Mouse (Mus musculus) CH12.LX (cell line): Measurements from ENCODE around the gene Rims3. TPM values are rescaled to one million over a fixed set of nuclear protein-coding genes. Genes with fewer than 3 reads are reported as not detected.
A peak's percentile ranks its signal among the peaks of the same experiment; 100 is the strongest.

Experiments used
- DNase-seq: peaks from one replicate; pipeline ENCODE4 v3.0.0-alpha.2; 2013; ENCODE audit errors: extremely low read depth
- H3K27ac ChIP-seq: 2 replicates; pipeline ENCODE4 v1.5.1; 2012; ENCODE audit warnings: low read depth, mild to moderate bottlenecking, control low read depth, moderate library complexity; ENCODE audit not compliant: insufficient read depth
- H3K27me3 ChIP-seq: replicated peaks from 2 replicates; pipeline ENCODE3; 2012; ENCODE audit warnings: inconsistent platforms
- H3K36me3 ChIP-seq, 2 experiments: replicated peaks in 1 of 2; 2 replicates each; pipeline versions ENCODE3 to v1.6.1; 2012; ENCODE audit warnings: inconsistent platforms in 1 of 2, low read length in 1 of 2, mild to moderate bottlenecking in 1 of 2, mixed read lengths in 1 of 2, moderate library complexity in 1 of 2; ENCODE audit not compliant: control insufficient read depth in 1 of 2, insufficient read depth in 1 of 2
- H3K4me1 ChIP-seq, 2 experiments: 2 replicates each; pipeline ENCODE4 v1.6.1; 2012; ENCODE audit warnings: inconsistent platforms in 1 of 2, moderate library complexity in 1 of 2; ENCODE audit not compliant: insufficient read depth in 2 of 2, control insufficient read depth in 1 of 2
- H3K4me2 ChIP-seq: 2 replicates; pipeline ENCODE4 v1.6.1; 2012; ENCODE audit warnings: low read depth, mild to moderate bottlenecking, control low read depth; ENCODE audit not compliant: poor library complexity, insufficient read depth, severe bottlenecking
- H3K4me3 ChIP-seq, 3 experiments: fragments of 150-350 bp in 1 of 3; sonication (generic) in 1 of 3; replicated peaks in 1 of 3; 2 replicates each; pipeline versions ENCODE3 to v1.5.1; 2011 to 2012; ENCODE audit warnings: low read depth in 2 of 3, low read length in 2 of 3, mild to moderate bottlenecking in 2 of 3, moderate library complexity in 2 of 3, control low read depth in 1 of 3, improper control_type of control experiment in 1 of 3, inconsistent platforms in 1 of 3, mixed read lengths in 1 of 3; ENCODE audit not compliant: poor library complexity in 1 of 3
- H3K79me2 ChIP-seq: replicated peaks from 2 replicates; pipeline ENCODE4 v1.6.1; 2012; ENCODE audit warnings: mild to moderate bottlenecking, moderate library complexity; ENCODE audit not compliant: control insufficient read depth, poor library complexity, insufficient read depth, severe bottlenecking; ENCODE audit errors: extremely low read depth
- H3K9ac ChIP-seq: 2 replicates; pipeline ENCODE4 v1.6.1; 2012; ENCODE audit warnings: low read depth, mild to moderate bottlenecking, control low read depth, moderate library complexity; ENCODE audit not compliant: insufficient read depth
- H3K9me3 ChIP-seq: replicated peaks from 2 replicates; pipeline ENCODE3; 2012; ENCODE audit warnings: low read length, inconsistent platforms, mixed read lengths
- BHLHE40 ChIP-seq: IDR thresholded peaks from 2 replicates; pipeline ENCODE4 v1.6.1; 2011; ENCODE audit warnings: mild to moderate bottlenecking, low read depth, low read length, improper control_type of control experiment
- CHD2 ChIP-seq: IDR thresholded peaks from 2 replicates; pipeline ENCODE4 v1.6.1; 2011; ENCODE audit warnings: low read length, improper control_type of control experiment
- CTCF ChIP-seq, 2 experiments: IDR thresholded peaks in 1 of 2; conservative IDR thresholded peaks in 1 of 2; 2 replicates each; pipeline ENCODE4 v1.5.1; 2011 to 2012; ENCODE audit warnings: low read depth in 2 of 2, low read length in 2 of 2, improper control_type of control experiment in 1 of 2, inconsistent platforms in 1 of 2, mild to moderate bottlenecking in 1 of 2, moderate library complexity in 1 of 2
- E2F4 ChIP-seq: IDR thresholded peaks from 2 replicates; pipeline ENCODE4 v1.6.1; 2011; ENCODE audit warnings: low read depth, low read length, improper control_type of control experiment; ENCODE audit not compliant: insufficient replicate concordance
- ELF1 ChIP-seq: IDR thresholded peaks from 2 replicates; pipeline ENCODE4 v1.6.1; 2014; ENCODE audit warnings: low read depth, mild to moderate bottlenecking, inconsistent platforms, low read length, improper control_type of control experiment
- EP300 ChIP-seq: IDR thresholded peaks from 2 replicates; pipeline ENCODE4 v1.6.1; 2011; ENCODE audit warnings: low read length, improper control_type of control experiment
- ETS1 ChIP-seq: conservative IDR thresholded peaks from 2 replicates; pipeline ENCODE4 v1.6.1; 2012; ENCODE audit warnings: low read depth, mild to moderate bottlenecking, inconsistent platforms, low read length, improper control_type of control experiment, moderate library complexity
- HCFC1 ChIP-seq: IDR thresholded peaks from 2 replicates; pipeline ENCODE4 v1.6.1; 2012; ENCODE audit warnings: low read depth, mild to moderate bottlenecking, inconsistent platforms, low read length, improper control_type of control experiment
- IRF4 ChIP-seq: IDR thresholded peaks from 2 replicates; pipeline ENCODE4 v1.6.1; 2014; ENCODE audit warnings: low read depth, mild to moderate bottlenecking, inconsistent platforms, low read length, improper control_type of control experiment
- JUN ChIP-seq: IDR thresholded peaks from 2 replicates; pipeline ENCODE4 v1.6.1; 2011; ENCODE audit warnings: low read depth, mild to moderate bottlenecking, low read length, improper control_type of control experiment, moderate library complexity; ENCODE audit not compliant: insufficient read depth
- MAX ChIP-seq: IDR thresholded peaks from 2 replicates; pipeline ENCODE4 v1.6.1; 2011; ENCODE audit warnings: low read length, improper control_type of control experiment
- MEF2A ChIP-seq: IDR thresholded peaks from 2 replicates; pipeline ENCODE4 v1.6.1; 2014; ENCODE audit warnings: low read depth, mild to moderate bottlenecking, inconsistent platforms, low read length, improper control_type of control experiment, borderline replicate concordance
- MXI1 ChIP-seq: IDR thresholded peaks from 2 replicates; pipeline ENCODE4 v1.6.1; 2011; ENCODE audit warnings: mild to moderate bottlenecking, low read depth, low read length, improper control_type of control experiment
- MYC ChIP-seq: IDR thresholded peaks from 2 replicates; pipeline ENCODE4 v1.6.1; 2011; ENCODE audit warnings: low read depth, mild to moderate bottlenecking, improper control_type of control experiment, low read length
- NELFE ChIP-seq: IDR thresholded peaks from 2 replicates; pipeline ENCODE4 v1.6.1; 2011; ENCODE audit warnings: low read depth, low read length, improper control_type of control experiment
- NRF1 ChIP-seq: IDR thresholded peaks from 2 replicates; pipeline ENCODE4 v1.6.1; 2014; ENCODE audit warnings: low read depth, mild to moderate bottlenecking, inconsistent platforms, low read length, improper control_type of control experiment, moderate library complexity
- PAX5 ChIP-seq: IDR thresholded peaks from 2 replicates; pipeline ENCODE4 v1.6.1; 2012; ENCODE audit warnings: low read length, inconsistent platforms, mixed read lengths
- POLR2A ChIP-seq: IDR thresholded peaks from 2 replicates; pipeline ENCODE4 v1.6.1; 2011; ENCODE audit warnings: low read depth, mild to moderate bottlenecking, improper control_type of control experiment, low read length
- POLR2AphosphoS2 ChIP-seq: IDR thresholded peaks from 2 replicates; pipeline ENCODE4 v1.6.1; 2011; ENCODE audit warnings: low read depth, low read length, improper control_type of control experiment
- RAD21 ChIP-seq: IDR thresholded peaks from 2 replicates; pipeline ENCODE4 v1.6.1; 2011; ENCODE audit warnings: low read depth, mild to moderate bottlenecking, low read length, improper control_type of control experiment, moderate library complexity
- SIN3A ChIP-seq: IDR thresholded peaks from 2 replicates; pipeline ENCODE4 v1.6.1; 2012; ENCODE audit warnings: low read length, improper control_type of control experiment, inconsistent platforms
- SMC3 ChIP-seq: IDR thresholded peaks from 2 replicates; pipeline ENCODE4 v1.6.1; 2011; ENCODE audit warnings: low read depth, low read length, improper control_type of control experiment
- TBP ChIP-seq: conservative IDR thresholded peaks from 2 replicates; pipeline ENCODE4 v1.6.1; 2011; ENCODE audit warnings: low read depth, low read length, improper control_type of control experiment
- TCF12 ChIP-seq: IDR thresholded peaks from 2 replicates; pipeline ENCODE4 v1.6.1; 2014; ENCODE audit warnings: low read depth, mild to moderate bottlenecking, inconsistent platforms, low read length, improper control_type of control experiment
- USF1 ChIP-seq: IDR thresholded peaks from 2 replicates; pipeline ENCODE4 v1.6.1; 2014; ENCODE audit warnings: low read depth, mild to moderate bottlenecking, inconsistent platforms, low read length, improper control_type of control experiment
- ZC3H11A ChIP-seq: IDR thresholded peaks from 2 replicates; pipeline ENCODE4 v1.6.1; 2012; ENCODE audit warnings: low read depth, mild to moderate bottlenecking, inconsistent platforms, low read length, improper control_type of control experiment
- ZMIZ1 ChIP-seq: IDR thresholded peaks from 2 replicates; pipeline ENCODE4 v1.6.1; 2012; ENCODE audit warnings: low read depth, mild to moderate bottlenecking, inconsistent platforms, low read length, improper control_type of control experiment
- ZNF384 ChIP-seq: IDR thresholded peaks from 2 replicates; pipeline ENCODE4 v1.6.1; 2012; ENCODE audit warnings: low read depth, low read length, improper control_type of control experiment, inconsistent platforms
- dilution Hi-C: fragments of 300-500 bp; cut with MboI; formaldehyde crosslinking; loops from 2 replicates; pipeline ENCODE4 v1.14.3; 2020; ENCODE audit warnings: low sequenced_read_pairs; ENCODE audit not compliant: extremely low pct_unique_long_range_greater_than_20kb, extremely low pct_ligation_motif_present
- in situ Hi-C: fragments of 300-500 bp; cut with MboI; formaldehyde crosslinking; loops from 3 replicates; pipeline ENCODE4 v1.14.3; 2019; ENCODE audit warnings: low sequenced_read_pairs, low pct_ligation_motif_present, low pct_unique_long_range_greater_than_20kb, mixed read lengths
- polyA plus RNA-seq: library from polyadenylated mRNA; unstranded; fragments of >175 nt; gene quantifications from 2 replicates; pipeline ENCODE4 v1.2.1, GENCODE M21; 2012; ENCODE audit warnings: low read depth; ENCODE audit not compliant: insufficient read length
- total RNA-seq, 2 experiments: library from RNA; depleted of rRNA; stranded (reverse); fragments of 300-350 nt in 1 of 2; fragments of >200 nt in 1 of 2; gene quantifications; 2 replicates each; pipeline ENCODE4 v1.2.3; 2012 to 2014

Gene Rims3
- total and polyA plus RNA-seq, 3 experiments, result 0.05 to 0.17 (median 0.13) TPM

DNA sequence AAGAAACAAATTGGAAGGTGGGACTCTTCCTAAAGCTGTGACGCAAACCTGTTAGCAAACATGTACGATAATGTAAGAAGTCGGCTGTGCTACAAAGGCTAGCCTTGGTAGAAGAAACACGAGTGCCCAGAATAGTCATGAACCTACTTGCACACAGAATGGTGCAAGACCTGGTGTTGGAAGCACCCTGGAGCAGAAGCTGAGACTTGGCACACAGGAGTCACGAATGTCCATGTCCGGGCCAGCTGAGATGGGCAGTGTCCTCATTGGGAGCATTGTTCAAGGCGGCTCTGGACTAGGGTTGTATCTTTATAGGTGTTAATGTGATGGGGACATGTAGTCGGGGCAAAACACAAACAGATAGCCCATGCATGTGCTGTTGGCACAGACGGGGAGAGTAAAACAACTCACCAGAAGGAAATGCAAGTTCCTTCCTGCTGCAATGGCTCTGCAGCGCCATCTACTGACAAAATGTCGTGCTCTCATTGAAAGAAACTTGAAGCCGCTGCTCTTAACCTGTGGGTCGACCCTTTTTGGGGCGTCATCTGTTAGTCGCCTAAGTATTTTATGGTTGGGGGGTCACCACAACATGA, 55.0 kb downstream of the Rims3 start:
- peak overlapping the region; percentile 34; the same call in 1 of the 2 replicates for H3K4me2 ChIP-seq
- dilution Hi-C loops, result no loop called here
- no peak for TF ChIP-seq POLR2A
- peak; percentile 70; the same call in 1 of the 2 replicates for TF ChIP-seq MYC
- peak; percentile 47; the same call in 1 of the 2 replicates for TF ChIP-seq NELFE
- peak; percentile 58 for TF ChIP-seq MXI1
- TF ChIP-seq TCF12, result peak; percentile 47; the same call in 1 of the 2 replicates
- TF ChIP-seq RAD21, result peak; percentile 95
- TF ChIP-seq ZNF384, result 0 out of 2 replicates have a peak, but pooled peaks have one; percentile 7
- TF ChIP-seq JUN, result no peak
- peak; percentile 80 to 95 for TF ChIP-seq CTCF (conservative IDR thresholded peaks at IDR 0.05 in 1 of 2, IDR thresholded peaks at IDR 0.05 in 1 of 2; ENCODE audit: low read depth in 2 of 2, low read length in 2 of 2)
- peak; percentile 54 for TF ChIP-seq BHLHE40
- TF ChIP-seq ZC3H11A, result peak; percentile 30; the same call in 1 of the 2 replicates
- no peak for TF ChIP-seq ETS1
- TF ChIP-seq SMC3, result peak; percentile 77
- TF ChIP-seq SIN3A, result peak; percentile 49; the same call in 1 of the 2 replicates
- 0 out of 2 replicates have a peak, but pooled peaks have one; percentile 28 for TF ChIP-seq IRF4
- TF ChIP-seq CHD2, result no peak
- 0 out of 2 replicates have a peak, but pooled peaks have one; percentile 45 for TF ChIP-seq ELF1
- 0 out of 2 replicates have a peak, but pooled peaks have one; percentile 23 for TF ChIP-seq HCFC1
- peak; percentile 60; the same call in 1 of the 2 replicates for TF ChIP-seq MAX

DNA sequence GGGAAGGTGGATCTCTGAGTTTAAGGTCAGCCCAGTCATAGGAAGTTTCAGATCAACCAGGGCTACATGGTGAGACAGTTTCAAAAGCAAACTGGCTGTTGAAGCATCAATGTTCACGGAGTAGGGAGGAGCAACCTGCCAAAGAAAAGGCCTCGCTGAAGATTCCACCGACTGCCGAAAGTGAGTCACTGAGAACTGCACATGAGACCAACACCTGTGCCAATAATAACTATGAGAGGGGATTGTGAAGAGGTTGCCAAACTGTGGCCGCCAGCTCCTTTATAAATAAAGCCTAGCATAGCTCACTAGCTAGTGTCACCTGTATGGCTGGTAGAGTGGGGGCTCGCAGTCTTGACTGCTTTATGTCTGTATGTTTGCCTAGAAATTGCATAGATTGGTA, 56.5 kb downstream of the Rims3 start:
- in situ Hi-C loops, result loop anchor here (10.0 kb wide), 1 partner anchor 124 kb away; the partner anchor contains the start of gene Col9a2
- no peak overlapping the region for H3K9ac ChIP-seq

More for the DNA sequence above, 55.0 kb downstream of the Rims3 start:
- no peaks in the 10 kb centered on the region for H3K9me3 ChIP-seq
- in situ Hi-C loops, result loop anchor here (10.0 kb wide), 1 partner anchor 125 kb away; the partner anchor contains the start of gene Col9a2
- no peak overlapping the region for H3K9ac ChIP-seq
- no peaks in the 10 kb centered on the region for H3K79me2 ChIP-seq
- peaks cover 11 to 34% of the 10 kb centered on the region in 2 experiments for H3K4me1 ChIP-seq
- DNase-seq, result peak; percentile 84
- no peak overlapping the region for H3K27ac ChIP-seq
- no peaks in the 10 kb centered on the region for H3K36me3 ChIP-seq
- peaks cover 1% of the 10 kb centered on the region for H3K27me3 ChIP-seq
- no peak overlapping the region for H3K4me3 ChIP-seq

More for the DNA sequence above, 56.5 kb downstream of the Rims3 start:
- TF ChIP-seq EP300 (no peak), TBP (no peak), BHLHE40 (no peak), RAD21 (no peak), NELFE (no peak), SMC3 (no peak), ELF1 (no peak), PAX5 (no peak), E2F4 (no peak), MEF2A (no peak), CHD2 (no peak), USF1 (no peak), POLR2AphosphoS2 (no peak), ZMIZ1 (no peak), MYC (no peak), CTCF (conservative IDR thresholded peaks at IDR 0.05 in 1 of 2, IDR thresholded peaks at IDR 0.05 in 1 of 2; ENCODE audit: low read depth in 2 of 2, low read length in 2 of 2) (no peak), ZC3H11A (no peak), NRF1 (no peak)
- Histone ChIP-seq H3K4me2 (no peak overlapping the region), H3K4me3 (no peak overlapping the region), H3K79me2 (no peaks in the 10 kb centered on the region), H3K36me3 (no peaks in the 10 kb centered on the region), H3K4me1 (peaks cover 20 to 40% of the 10 kb centered on the region in 2 experiments), H3K27me3 (peaks cover 1% of the 10 kb centered on the region), H3K9me3 (no peaks in the 10 kb centered on the region), H3K27ac (no peak overlapping the region)
- dilution Hi-C loops, result no loop called here
- no peak for DNase-seq
